10 mouse cellular contexts compared by ENCODE assay signal in the genomic region with DNA sequence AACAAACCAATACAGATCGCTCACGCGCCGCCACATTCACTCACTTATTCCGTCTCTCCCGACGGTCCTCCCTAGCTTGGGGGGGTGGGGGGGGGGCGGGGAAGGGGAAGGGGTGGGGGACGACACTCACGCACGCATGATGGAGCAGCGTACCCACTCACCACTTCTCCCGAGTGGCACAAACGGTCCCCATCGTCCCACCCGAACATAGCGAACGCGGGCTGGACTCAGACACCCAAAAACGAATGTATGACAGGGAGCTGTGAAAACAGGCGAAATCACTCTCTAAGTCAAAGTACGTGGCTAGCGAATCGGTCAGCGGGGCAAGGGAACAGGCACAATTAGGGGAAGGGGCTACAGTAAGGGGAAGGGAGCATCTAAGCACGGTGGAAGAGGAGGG. TPM values are rescaled to one million over a fixed set of nuclear protein-coding genes. Genes with fewer than 3 reads are reported as not detected.
DNase-seq lines count a peak whose midpoint lies in the region; ATAC-seq lines count a peak whose summit lies in the region.
"Had no signal": no experiment of that assay in that cellular context is flagged by ENCODE, and none has a peak within 500 bp of the region (broad histone marks: within the 10 kb centered on the region; RNA-seq: fewer than 3 reads in every experiment).

No protein-coding gene starts in this region.

- no peak overlapping the region for H3K9ac ChIP-seq in midbrain, embryonic 16.5 days (ENCODE audit: low read depth, low read length)
- H3K9ac ChIP-seq in liver, embryonic 11.5 days (ENCODE audit: low read depth, low read length): no peak overlapping the region

- intact Hi-C loops in heart, postnatal 25 days (cut with DNase I): loop anchor here (5.0 kb wide), 1 partner anchor 69 kb away; no protein-coding TSS in a partner anchor

- no peak for ATAC-seq in midbrain, embryonic 16.5 days
- ATAC-seq in liver, embryonic 11.5 days (replicated peaks; ENCODE audit: low FRiP score): no peak
- ATAC-seq in megakaryocyte-erythroid progenitor cell, adult 5-6 weeks (replicated peaks; ENCODE audit: low FRiP score, low TSS enrichment, poor library complexity, severe bottlenecking): no peak

- H3K36me3 ChIP-seq in midbrain, embryonic 10.5 days: no peaks in the 10 kb centered on the region
- H3K36me3 ChIP-seq in midbrain, embryonic 16.5 days (ENCODE audit: control insufficient read depth, insufficient read depth, low read length): no peaks in the 10 kb centered on the region
- H3K36me3 ChIP-seq in liver, embryonic 11.5 days (ENCODE audit: control insufficient read depth, insufficient read depth, low read length): no peaks in the 10 kb centered on the region

- 4% methylated on average over 26 of the region's 26 CpGs for WGBS in midbrain, embryonic 10.5 days
- 4% methylated on average over 23 of the region's 26 CpGs for WGBS in midbrain, embryonic 16.5 days
- WGBS in liver, embryonic 11.5 days: under 1% methylated on average over 25 of the region's 26 CpGs

- no peaks in the 10 kb centered on the region for H3K4me1 ChIP-seq in midbrain, embryonic 10.5 days
- H3K4me1 ChIP-seq in midbrain, embryonic 16.5 days (ENCODE audit: control insufficient read depth, insufficient read depth, low read length): no peaks in the 10 kb centered on the region
- H3K4me1 ChIP-seq in liver, embryonic 11.5 days (replicated peaks; ENCODE audit: control insufficient read depth, insufficient read depth, low read length): no peaks in the 10 kb centered on the region

- no peak overlapping the region for H3K4me2 ChIP-seq in midbrain, embryonic 16.5 days (ENCODE audit: low read length)
- no peak overlapping the region for H3K4me2 ChIP-seq in liver, embryonic 11.5 days

- H3K27ac ChIP-seq in midbrain, embryonic 10.5 days (replicated peaks): no peak overlapping the region
- no peak overlapping the region for H3K27ac ChIP-seq in midbrain, embryonic 16.5 days (ENCODE audit: low read length)
- H3K27ac ChIP-seq in liver, embryonic 11.5 days (ENCODE audit: low read depth, low read length): no peak overlapping the region

- DNase-seq in heart, adult 18-20 months: peak; percentile 10 to 37
- DNase-seq in heart, postnatal 25 days (ENCODE audit: low spot score): no peak
- peak; percentile 95 for DNase-seq in midbrain, embryonic 10.5 days (ENCODE audit: low spot score)
- peak; percentile 23 for DNase-seq in brain, adult 2 months (ENCODE audit: low read depth, low spot score)
- peak; percentile 100 for DNase-seq in liver, embryonic 11.5 days (ENCODE audit: low spot score)
- peak; percentile 43 to 49 for DNase-seq in thymus, postnatal 36 days

- no peaks in the 10 kb centered on the region for H3K9me3 ChIP-seq in midbrain, embryonic 10.5 days (replicated peaks)
- no peaks in the 10 kb centered on the region for H3K9me3 ChIP-seq in midbrain, embryonic 16.5 days (replicated peaks; ENCODE audit: control insufficient read depth, low read length, poor library complexity, severe bottlenecking)
- H3K9me3 ChIP-seq in liver, embryonic 11.5 days (ENCODE audit: control insufficient read depth, low read length): no peaks in the 10 kb centered on the region

- H3K4me3 ChIP-seq in midbrain, embryonic 10.5 days: no peak overlapping the region
- no peak overlapping the region for H3K4me3 ChIP-seq in midbrain, embryonic 16.5 days (ENCODE audit: low read depth, low read length)
- no peak overlapping the region for H3K4me3 ChIP-seq in liver, embryonic 11.5 days (ENCODE audit: low read depth, low read length)

- H3K27me3 ChIP-seq in midbrain, embryonic 10.5 days (ENCODE audit: low read depth, poor library complexity, severe bottlenecking): 0 out of 2 replicates have a peak, but pooled peaks cover 3% of the 10 kb centered on the region
- H3K27me3 ChIP-seq in midbrain, embryonic 16.5 days (ENCODE audit: control insufficient read depth, insufficient read depth, low read depth, low read length): no peaks in the 10 kb centered on the region
- H3K27me3 ChIP-seq in liver, embryonic 11.5 days (replicated peaks; ENCODE audit: control insufficient read depth, insufficient read depth, low read length): no peaks in the 10 kb centered on the region

RNA-seq across cellular contexts. Expression of a gene that starts 30.2 kb away (rescaled TPM):
- not detected for total RNA-seq in heart, adult 18-20 months (2021)
- not detected for total RNA-seq in heart, postnatal 25 days (2021)
- not detected in 2 replicates for polyA plus RNA-seq in midbrain, embryonic 10.5 days (2016; fragmentation: Nextera tagmentation; extraction: Ambion mirVana)
- not detected in 2 replicates for polyA plus RNA-seq in midbrain, embryonic 16.5 days (2015; fragmentation: Nextera tagmentation; extraction: Ambion mirVana)
- polyA plus RNA-seq in liver, embryonic 11.5 days (2014; fragmentation: Nextera tagmentation; extraction: Ambion mirVana): not detected in 2 replicates
- total RNA-seq in megakaryocyte-erythroid progenitor cell, adult 5-6 weeks (2014; fragmentation: Nextera tagmentation): not detected in 2 replicates
- total RNA-seq in megakaryocyte-erythroid progenitor cell, adult 5-6 weeks (2017): not detected in 2 replicates
- polyA plus RNA-seq: large intestine, adult 2 months; neural tube, embryonic 14.5 days had no signal

RNA-seq across cellular contexts. Expression of a gene that starts 38.4 kb away (rescaled TPM):
- 1 to 10 TPM; 5.8 to 5.9 TPM for total RNA-seq in heart, adult 18-20 months (2021)
- 1 to 10 TPM; 7.6 to 8.1 TPM for total RNA-seq in heart, postnatal 25 days (2021)
- 17.1 and 19.9 TPM in 2 replicates for polyA plus RNA-seq in midbrain, embryonic 10.5 days (2016; fragmentation: Nextera tagmentation; extraction: Ambion mirVana)
- polyA plus RNA-seq in midbrain, embryonic 16.5 days (2015; fragmentation: Nextera tagmentation; extraction: Ambion mirVana): 62.6 and 65.5 TPM in 2 replicates
- polyA plus RNA-seq in liver, embryonic 11.5 days (2014; fragmentation: Nextera tagmentation; extraction: Ambion mirVana): 16.6 and 20.7 TPM in 2 replicates
- 27.9 and 37.1 TPM in 2 replicates for total RNA-seq in megakaryocyte-erythroid progenitor cell, adult 5-6 weeks (2014; fragmentation: Nextera tagmentation)
- total RNA-seq in megakaryocyte-erythroid progenitor cell, adult 5-6 weeks (2017): 6.1 and 16.6 TPM in 2 replicates
